8 mouse cellular contexts compared by ENCODE assay signal in the genomic region with DNA sequence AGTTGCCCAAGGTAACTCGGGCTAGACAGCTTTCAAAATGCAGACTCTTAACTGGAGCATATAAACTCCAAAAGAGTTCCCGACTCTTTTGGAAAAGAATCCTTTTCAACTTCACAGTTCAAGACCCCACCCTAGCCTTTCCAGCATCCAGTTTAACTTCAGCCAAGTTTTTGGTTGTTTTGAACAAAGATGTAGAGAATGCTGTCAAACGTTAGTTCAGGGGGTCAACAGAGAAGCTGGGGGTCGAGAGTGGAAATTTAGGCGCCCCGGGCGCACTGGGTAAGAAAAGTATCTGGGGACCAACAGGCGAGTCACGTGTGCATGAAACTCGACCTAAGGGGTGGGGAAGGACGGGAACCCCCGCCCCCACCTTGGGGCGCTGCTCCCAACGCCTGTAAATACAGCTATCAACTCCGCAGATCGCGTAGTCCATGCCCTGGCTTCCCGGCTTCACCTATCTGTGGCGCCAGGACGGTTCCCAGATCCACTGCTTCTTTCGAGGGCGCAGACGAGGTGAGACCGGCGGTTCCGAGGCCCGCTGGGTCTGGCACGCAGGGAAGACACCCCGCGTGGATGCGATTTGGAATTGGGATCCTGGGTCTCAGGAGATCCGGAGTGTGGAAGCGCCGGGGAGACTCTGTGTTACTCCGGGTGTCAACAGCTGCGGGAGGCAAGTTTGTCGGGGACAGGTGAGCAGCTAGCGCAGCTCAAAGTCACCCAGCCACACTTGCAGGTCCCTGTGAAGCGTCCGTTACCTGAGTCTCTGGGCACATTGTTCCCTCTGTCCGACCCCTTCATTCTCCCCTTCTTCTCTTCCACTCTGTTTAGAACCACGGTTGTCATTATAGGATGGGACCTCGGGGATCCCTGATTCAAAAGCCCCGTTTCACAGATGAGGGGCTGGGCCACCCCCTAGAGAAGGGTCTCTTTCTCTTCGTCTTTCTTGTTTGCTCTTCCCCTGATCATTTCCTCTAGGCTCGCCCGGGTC. TPM values are rescaled to one million over a fixed set of nuclear protein-coding genes. Genes with fewer than 3 reads are reported as not detected.
DNase-seq lines count a peak whose midpoint lies in the region; ATAC-seq lines count a peak whose summit lies in the region.

No protein-coding gene starts in this region.

- H3K9ac ChIP-seq in liver, embryonic 13.5 days, result peak overlapping the region; percentile 97

- under 1% methylated on average over 47 of the region's 47 CpGs for WGBS in liver, embryonic 13.5 days (ENCODE audit: insufficient replicate concordance)

- H3K4me2 ChIP-seq in liver, embryonic 13.5 days, result peak overlapping the region; percentile 72

- peaks cover 2% of the 10 kb centered on the region for H3K9me3 ChIP-seq in erythroblast, embryonic 14.5 days (ENCODE audit: control insufficient read depth, low read length)
- no peaks in the 10 kb centered on the region for H3K9me3 ChIP-seq in liver, embryonic 13.5 days (replicated peaks)

- H3K27me3 ChIP-seq in erythroblast, embryonic 14.5 days (ENCODE audit: control insufficient read depth), result peaks cover 21% of the 10 kb centered on the region
- H3K27me3 ChIP-seq in liver, embryonic 13.5 days, result peaks cover 6% of the 10 kb centered on the region

- H3K36me3 ChIP-seq in erythroblast, embryonic 14.5 days (ENCODE audit: control insufficient read depth), result peaks cover 48% of the 10 kb centered on the region
- H3K36me3 ChIP-seq in liver, embryonic 13.5 days, result peaks cover 24% of the 10 kb centered on the region

- H3K4me3 ChIP-seq in erythroblast, embryonic 14.5 days (replicated peaks), result peak overlapping the region; percentile 74
- peak overlapping the region; percentile 85 for H3K4me3 ChIP-seq in liver, embryonic 13.5 days (replicated peaks)

- peak; percentile 13 to 25 for DNase-seq in lung, adult 18-20 months
- DNase-seq in lung, postnatal 14 days, result no peak
- peak; percentile 33 for DNase-seq in heart, postnatal 4 days
- peak; percentile 69 for DNase-seq in liver, embryonic 13.5 days
- DNase-seq in cerebellum, adult 9-11 months, result no peak
- DNase-seq in layer of hippocampus, adult 11-12 months (ENCODE audit: low spot score), result no peak

- peak; percentile 57 for ATAC-seq in liver, embryonic 13.5 days (ENCODE audit: low read depth)
- peak; percentile 23; the same call in 1 of the 2 replicates for ATAC-seq in neutrophil, adult 5-6 weeks (ENCODE audit: extremely low read depth, insufficient number of reproducible peaks, low FRiP score, poor library complexity, severe bottlenecking)

- peaks cover 51% of the 10 kb centered on the region for H3K4me1 ChIP-seq in erythroblast, embryonic 14.5 days (ENCODE audit: control insufficient read depth)
- peaks cover 52% of the 10 kb centered on the region for H3K4me1 ChIP-seq in liver, embryonic 13.5 days (replicated peaks)

- H3K27ac ChIP-seq in liver, embryonic 13.5 days, result peak overlapping the region; percentile 99

RNA-seq across cellular contexts. Expression of a gene that starts 0.6 kb away (rescaled TPM):
- 20.3 and 29.2 TPM in 2 replicates for polyA plus RNA-seq in erythroblast, embryonic 14.5 days (2012)
- 1 to 10 TPM; 2.1 to 2.7 TPM for total RNA-seq in heart, postnatal 4 days (2021)
- 138 and 178 TPM in 2 replicates for polyA plus RNA-seq in liver, embryonic 13.5 days (2015; fragmentation: Nextera tagmentation; extraction: Ambion mirVana)
- total RNA-seq in neutrophil, adult 5-6 weeks (2017), result 3.4 and 4.7 TPM in 2 replicates

RNA-seq across cellular contexts. Expression of a gene that starts 12.5 kb away (rescaled TPM):
- polyA plus RNA-seq in erythroblast, embryonic 14.5 days (2012), result 0.90 and 0.99 TPM in 2 replicates
- 100 to 1,000 TPM; 107 to 126 TPM for total RNA-seq in heart, postnatal 4 days (2021)
- 46.8 and 51.5 TPM in 2 replicates for polyA plus RNA-seq in liver, embryonic 13.5 days (2015; fragmentation: Nextera tagmentation; extraction: Ambion mirVana)
- total RNA-seq in neutrophil, adult 5-6 weeks (2017), result 10.0 and 10.3 TPM in 2 replicates

RNA-seq across cellular contexts. Expression of a gene that starts 16.8 kb away (rescaled TPM):
- 0.08 and 0.09 TPM in 2 replicates for polyA plus RNA-seq in erythroblast, embryonic 14.5 days (2012)
- under 1 TPM; 0.14 TPM for total RNA-seq in heart, postnatal 4 days (2021)
- polyA plus RNA-seq in liver, embryonic 13.5 days (2015; fragmentation: Nextera tagmentation; extraction: Ambion mirVana), result 0.23 and 0.24 TPM in 2 replicates
- not detected in 2 replicates for total RNA-seq in neutrophil, adult 5-6 weeks (2017)

RNA-seq across cellular contexts. Expression of a gene that starts 40.7 kb away (rescaled TPM):
- 9.9 and 22.9 TPM in 2 replicates for polyA plus RNA-seq in erythroblast, embryonic 14.5 days (2012)
- total RNA-seq in heart, postnatal 4 days (2021), result 10 to 100 TPM; 23.1 to 51.0 TPM
- polyA plus RNA-seq in liver, embryonic 13.5 days (2015; fragmentation: Nextera tagmentation; extraction: Ambion mirVana), result 404 and 444 TPM in 2 replicates
- total RNA-seq in neutrophil, adult 5-6 weeks (2017), result 95.3 and 99.8 TPM in 2 replicates

RNA-seq across cellular contexts. Expression of a gene that starts 47.2 kb away (rescaled TPM):
- polyA plus RNA-seq in erythroblast, embryonic 14.5 days (2012), result not detected in 2 replicates
- total RNA-seq in heart, postnatal 4 days (2021), result 1 to 10 TPM; 3.2 to 4.1 TPM
- polyA plus RNA-seq in liver, embryonic 13.5 days (2015; fragmentation: Nextera tagmentation; extraction: Ambion mirVana), result not detected in 2 replicates
- total RNA-seq in neutrophil, adult 5-6 weeks (2017), result not detected in 2 replicates

Comparison
In these comparisons a context has a peak if more than half of its experiments do, and no peak if none do; other contexts are left out.
1. DNase-seq: peak in lung, adult 18-20 months (2 of 2), heart, postnatal 4 days (single experiment) and liver, embryonic 13.5 days (single experiment); none in lung, postnatal 14 days (single experiment), cerebellum, adult 9-11 months (single experiment) and layer of hippocampus, adult 11-12 months (single experiment).